ENCODE assay signal across 40 mouse cellular contexts in genomic region chr10:86758211-86758610, GRCm38 (mm10). TPM values are rescaled to one million over a fixed set of nuclear protein-coding genes. Genes with fewer than 3 reads are reported as not detected.
"Had no signal": no experiment of that assay in that cellular context is flagged by ENCODE, and none has a peak within 500 bp of the region (broad histone marks: within the 10 kb centered on the region; RNA-seq: fewer than 3 reads in every experiment).

No protein-coding gene starts in this region.

- H3K9ac ChIP-seq: heart, embryonic 12.5 days; heart, embryonic 13.5 days; heart, embryonic 15.5 days; hindbrain, embryonic 12.5 days; hindbrain, embryonic 13.5 days; hindbrain, embryonic 14.5 days; hindbrain, embryonic 15.5 days; kidney, embryonic 15.5 days had no signal

- H3K36me3 ChIP-seq: heart, embryonic 12.5 days; heart, embryonic 13.5 days; heart, embryonic 15.5 days; hindbrain, embryonic 10.5 days; hindbrain, embryonic 12.5 days; hindbrain, embryonic 13.5 days; hindbrain, embryonic 15.5 days; kidney, embryonic 15.5 days had no signal

- H3K4me3 ChIP-seq: heart, embryonic 12.5 days; heart, embryonic 13.5 days; heart, embryonic 15.5 days; hindbrain, embryonic 10.5 days; hindbrain, embryonic 12.5 days; hindbrain, embryonic 13.5 days; hindbrain, embryonic 15.5 days; kidney, embryonic 15.5 days; layer of hippocampus, adult 2 months; left cerebral cortex, adult 2 months had no signal

- H3K4me2 ChIP-seq: heart, embryonic 11.5 days; heart, embryonic 12.5 days; heart, embryonic 13.5 days; heart, embryonic 15.5 days; hindbrain, embryonic 12.5 days; hindbrain, embryonic 13.5 days; hindbrain, embryonic 14.5 days; hindbrain, embryonic 15.5 days; kidney, embryonic 15.5 days had no signal

- H3K4me1 ChIP-seq: heart, embryonic 12.5 days; heart, embryonic 13.5 days; heart, embryonic 15.5 days; hindbrain, embryonic 10.5 days; hindbrain, embryonic 12.5 days; hindbrain, embryonic 13.5 days; hindbrain, embryonic 15.5 days had no signal

- DNase-seq: heart, postnatal 10 days; heart, postnatal 14 days; heart, postnatal 36 days; kidney, adult 11 months; kidney, adult 18-20 months; kidney, adult 2 months; kidney, adult 8-10 months; kidney, adult 9 months; kidney, postnatal 10 days; kidney, postnatal 14 days; kidney, postnatal 25 days; kidney, postnatal 36 days; kidney, postnatal 4 days; layer of hippocampus, adult 9-11 months; layer of hippocampus, postnatal 36 days had no signal

- H3K27ac ChIP-seq: heart, embryonic 13.5 days; heart, embryonic 15.5 days; hindbrain, embryonic 10.5 days; hindbrain, embryonic 12.5 days; hindbrain, embryonic 13.5 days; hindbrain, embryonic 14.5 days; hindbrain, embryonic 15.5 days; hindbrain, postnatal 0 days; kidney, embryonic 15.5 days; kidney, postnatal 0 days; layer of hippocampus, adult 2 months; left cerebral cortex, adult 2 months had no signal

- H3K9me3 ChIP-seq: heart, embryonic 12.5 days; heart, embryonic 13.5 days; heart, embryonic 15.5 days; hindbrain, embryonic 10.5 days; hindbrain, embryonic 13.5 days; hindbrain, embryonic 15.5 days; kidney, embryonic 15.5 days had no signal

- H3K27me3 ChIP-seq: heart, embryonic 12.5 days; heart, embryonic 13.5 days; heart, embryonic 15.5 days; hindbrain, embryonic 12.5 days; hindbrain, embryonic 13.5 days; hindbrain, embryonic 15.5 days; kidney, embryonic 15.5 days had no signal

- ATAC-seq: hindbrain, embryonic 16.5 days; hindbrain, postnatal 0 days; inflammation-experienced regulatory T-cells, adult 6 months; intestine, embryonic 16.5 days; intestine, postnatal 0 days had no signal

RNA-seq across cellular contexts. Expression of gene Gm49358, which starts 5.6 kb away (rescaled TPM):
- total RNA-seq: hematopoietic stem cell, adult 5-6 weeks had no signal
- polyA plus RNA-seq: heart, embryonic 11.5 days; heart, embryonic 12.5 days; heart, embryonic 13.5 days; heart, embryonic 14.5 days; heart, embryonic 15.5 days; heart, embryonic 16.5 days; heart, postnatal 0 days; hindbrain, embryonic 10.5 days; hindbrain, embryonic 11.5 days; hindbrain, embryonic 12.5 days; hindbrain, embryonic 13.5 days; hindbrain, embryonic 15.5 days; hindbrain, embryonic 16.5 days; hindbrain, postnatal 0 days; inflammation-experienced regulatory T-cells, adult 6 months; intestine, embryonic 16.5 days; intestine, postnatal 0 days; kidney, adult 2 months; kidney, embryonic 15.5 days; kidney, embryonic 16.5 days; kidney, postnatal 0 days; large intestine, adult 2 months had no signal
